Mouse (Mus musculus) hindbrain, embryonic 14.5 days (tissue): Measurements from ENCODE around the gene Nek8. TPM values are rescaled to one million over a fixed set of nuclear protein-coding genes. Genes with fewer than 3 reads are reported as not detected.

Experiments
- ATAC-seq: fragments of 200-750 bp; cut with Nextera tagmentation; 2 replicates; pipeline ENCODE4 v1.8.0; 2017; ENCODE audit warnings: moderate number of reproducible peaks, mild to moderate bottlenecking, moderate TSS enrichment, moderate library complexity; ENCODE audit not compliant: low FRiP score
- DNase-seq: peaks from one replicate; pipeline ENCODE4 v3.0.0-alpha.2; 2015; ENCODE audit warnings: low spot score
- H3K27ac ChIP-seq: fragments of 300-500 bp; sonication (generic); 2 replicates; pipeline ENCODE4 v1.5.1; 2014; ENCODE audit warnings: mild to moderate bottlenecking, moderate library complexity
- H3K27me3 ChIP-seq: fragments of 300-500 bp; sonication (generic); 2 replicates; pipeline ENCODE4 v1.6.1; 2014; ENCODE audit warnings: mild to moderate bottlenecking, low read length, mixed read lengths; ENCODE audit not compliant: control insufficient read depth, insufficient read depth
- H3K36me3 ChIP-seq: fragments of 300-500 bp; sonication (generic); replicated peaks from 2 replicates; pipeline ENCODE4 v1.6.1; 2014; ENCODE audit not compliant: control insufficient read depth, insufficient read depth
- H3K4me1 ChIP-seq: fragments of 300-500 bp; sonication (generic); replicated peaks from 2 replicates; pipeline ENCODE4 v1.6.1; 2014; ENCODE audit warnings: antibody characterized with exemption, low read length, mixed read lengths; ENCODE audit not compliant: control insufficient read depth, insufficient read depth
- H3K4me2 ChIP-seq: fragments of 300-500 bp; sonication (generic); replicated peaks from 2 replicates; pipeline ENCODE4 v1.6.1; 2014; ENCODE audit warnings: mild to moderate bottlenecking, moderate library complexity
- H3K4me3 ChIP-seq: fragments of 300-500 bp; sonication (generic); replicated peaks from 2 replicates; pipeline ENCODE4 v1.5.1; 2014; ENCODE audit warnings: mild to moderate bottlenecking, low read length
- H3K9ac ChIP-seq: fragments of 300-500 bp; sonication (generic); 2 replicates; pipeline ENCODE4 v1.6.1; 2014
- H3K9me3 ChIP-seq: fragments of 300-500 bp; sonication (generic); 2 replicates; pipeline ENCODE4 v1.6.1; 2016; ENCODE audit warnings: low read length; ENCODE audit not compliant: control insufficient read depth
- WGBS: fragments of 180-500 bp; shearing (Covaris S2); extraction: QIAGEN DNeasy Blood & Tissue Kit; methylation state at CpG from one replicate; pipeline ENCODE4 v1.1.7; 2014; 5-methylcytosine and 5-hydroxymethylcytosine counted together
- microRNA-seq: library from miRNA; unstranded; fragments of <30 nt; microRNA quantifications from one replicate; pipeline ENCODE4, GENCODE M21; 2016
- polyA plus RNA-seq: library from polyadenylated mRNA; unstranded; fragments of >200 nt; fragmentation: Nextera tagmentation; extraction: Ambion mirVana; gene quantifications from 2 replicates; pipeline ENCODE4 v1.2.1, GENCODE M21; 2014

Nek8 gene
- polyA plus RNA-seq, 1 experiment from 2014 or later: 6.0 TPM

GRCm38 (mm10) chr11:78122815-78123214 lies 53.7 kb downstream of the Nek8 start:
- WGBS: 88% methylated on average over 4 of the region's 4 CpGs
- ATAC-seq (no peak), DNase-seq (no peak)
- H3K9ac ChIP-seq: no peak overlapping the region
- H3K9me3 ChIP-seq: no peaks in the 10 kb centered on the region
- H3K4me3 ChIP-seq: no peak overlapping the region
- peaks cover 32% of the 10 kb centered on the region for H3K4me1 ChIP-seq
- no peaks in the 10 kb centered on the region for H3K27me3 ChIP-seq
- H3K27ac ChIP-seq: no peak overlapping the region
- H3K36me3 ChIP-seq: no peaks in the 10 kb centered on the region
- no peak overlapping the region for H3K4me2 ChIP-seq

- peaks cover 44% of the 10 kb centered on the region for H3K4me1 ChIP-seq
- H3K4me2 ChIP-seq: no peak overlapping the region
- no peak for DNase-seq
- H3K36me3 ChIP-seq: no peaks in the 10 kb centered on the region
- H3K27ac ChIP-seq: no peak overlapping the region
- H3K27me3 ChIP-seq: no peaks in the 10 kb centered on the region
- 22% methylated on average over 5 of the region's 5 CpGs for WGBS
- no peaks in the 10 kb centered on the region for H3K9me3 ChIP-seq
- H3K9ac ChIP-seq: no peak overlapping the region
- no peak overlapping the region for H3K4me3 ChIP-seq
- no peak for ATAC-seq
Observed at GRCm38 (mm10) chr11:78121176-78121575, 55.3 kb downstream of the Nek8 start.

GRCm38 (mm10) chr11:78119898-78120297 lies 56.6 kb downstream of the Nek8 start:
- no peak overlapping the region for H3K4me2 ChIP-seq
- DNase-seq (no peak), ATAC-seq (no peak)
- H3K36me3 ChIP-seq: no peaks in the 10 kb centered on the region
- no peaks in the 10 kb centered on the region for H3K9me3 ChIP-seq
- H3K27me3 ChIP-seq: no peaks in the 10 kb centered on the region
- H3K27ac ChIP-seq: no peak overlapping the region
- peaks cover 44% of the 10 kb centered on the region for H3K4me1 ChIP-seq
- WGBS: 84% methylated on average over 8 of the region's 8 CpGs
- no peak overlapping the region for H3K9ac ChIP-seq
- no peak overlapping the region for H3K4me3 ChIP-seq

- no peak overlapping the region for H3K4me2 ChIP-seq
- no peak for DNase-seq
- peaks cover 58% of the 10 kb centered on the region for H3K4me1 ChIP-seq
- H3K36me3 ChIP-seq: no peaks in the 10 kb centered on the region
- no peaks in the 10 kb centered on the region for H3K9me3 ChIP-seq
- H3K4me3 ChIP-seq: no peak overlapping the region
- no peak overlapping the region for H3K27ac ChIP-seq
- H3K27me3 ChIP-seq: no peaks in the 10 kb centered on the region
- no peak overlapping the region for H3K9ac ChIP-seq
- ATAC-seq: no peak
Observed at GRCm38 (mm10) chr11:78118467-78118866, 58.0 kb downstream of the Nek8 start.

GRCm38 (mm10) chr11:78116146-78116410 lies 60.4 kb downstream of the Nek8 start:
- Histone ChIP-seq H3K27ac (peak overlapping the region; percentile 91), H3K9me3 (no peaks in the 10 kb centered on the region), H3K4me2 (peak overlapping the region; percentile 72), H3K4me3 (peak overlapping the region; percentile 82), H3K4me1 (peaks cover 55% of the 10 kb centered on the region), H3K27me3 (no peaks in the 10 kb centered on the region), H3K9ac (peak overlapping the region; percentile 85), H3K36me3 (no peaks in the 10 kb centered on the region)
- DNase-seq (no peak), ATAC-seq (no peak)
- 7% methylated on average over 5 of the region's 5 CpGs for whole genome bisulfite sequencing

Small RNAs within 50 kb of the gene (microRNA-seq; reads per million reads assigned to microRNA genes)
- not detected for gene Mir7653

Other genes starting within 250 kb of the Nek8 start
- 110 TPM in 2 replicates for gene Sez6, start 245.9 kb downstream of the Nek8 start, polyA plus RNA-seq
- 14.2 and 15.4 TPM in 2 replicates for gene Phf12, start 193.9 kb downstream of the Nek8 start, polyA plus RNA-seq
- 58.8 and 59.8 TPM in 2 replicates for gene Dhrs13, start 144.4 kb downstream of the Nek8 start, polyA plus RNA-seq
- 92.4 and 98.4 TPM in 2 replicates for gene Flot2, start 138.7 kb downstream of the Nek8 start, polyA plus RNA-seq
- 30.3 and 32.6 TPM in 2 replicates for gene Eral1, start 96.3 kb downstream of the Nek8 start, polyA plus RNA-seq
- 28.7 and 31.0 TPM in 2 replicates for gene Fam222b, start 82.0 kb downstream of the Nek8 start, polyA plus RNA-seq
- 57.2 and 63.5 TPM in 2 replicates for gene Traf4, start 11.1 kb downstream of the Nek8 start, polyA plus RNA-seq
- 13.4 and 16.6 TPM in 2 replicates for gene Tlcd1, start within 50 bp of the Nek8 start, polyA plus RNA-seq
- gene Rpl23a, start 6.9 kb upstream of the Nek8 start, polyA plus RNA-seq: 880 and 1,029 TPM in 2 replicates
- gene Rab34, start 11.8 kb upstream of the Nek8 start, polyA plus RNA-seq: 46.4 and 53.2 TPM in 2 replicates
- 1.4 and 2.9 TPM in 2 replicates for gene Proca1, start 16.7 kb upstream of the Nek8 start, polyA plus RNA-seq
- gene Sdf2, start 69.1 kb upstream of the Nek8 start, polyA plus RNA-seq: 94.5 and 103 TPM in 2 replicates
- 24.4 and 25.3 TPM in 2 replicates for gene Supt6, start 69.3 kb upstream of the Nek8 start, polyA plus RNA-seq
- 64.2 and 67.2 TPM in 2 replicates for gene 2610507B11Rik, start 85.1 kb upstream of the Nek8 start, polyA plus RNA-seq
- gene BC030499, start 114.2 kb upstream of the Nek8 start, polyA plus RNA-seq: 0.16 and 0.35 TPM in 2 replicates
- gene Spag5, start 124.9 kb upstream of the Nek8 start, polyA plus RNA-seq: 5.6 and 9.2 TPM in 2 replicates
- 278 and 292 TPM in 2 replicates for gene Aldoc, start 146.3 kb upstream of the Nek8 start, polyA plus RNA-seq
- 76.4 and 76.5 TPM in 2 replicates for gene Pigs, start 151.7 kb upstream of the Nek8 start, polyA plus RNA-seq
- 82.6 and 95.8 TPM in 2 replicates for gene Unc119, start 166.8 kb upstream of the Nek8 start, polyA plus RNA-seq
- gene Foxn1, start 209.9 kb upstream of the Nek8 start, polyA plus RNA-seq: not detected in 2 replicates
- gene Slc13a2, start 245.5 kb upstream of the Nek8 start, polyA plus RNA-seq: not detected in 2 replicates